Mouse (Mus musculus): Measurements from ENCODE around the gene Fut7. TPM values are rescaled to one million over a fixed set of nuclear protein-coding genes. Genes with fewer than 3 reads are reported as not detected.

Fut7 gene
- polyA plus RNA-seq (2011; ENCODE audit: insufficient read depth, insufficient read length, low replicate concordance, missing spikeins) = 3.4 and 17.9 TPM in 2 replicates

- peak within 1 kb of the TSS; percentile 36 for H3K4me3 ChIP-seq (replicated peaks; ENCODE audit: control insufficient read depth, low read depth, low read length)
- peak within 1 kb of the TSS; percentile 95 for H3K27ac ChIP-seq (ENCODE audit: control insufficient read depth, insufficient read depth, low read depth, low read length, poor library complexity)
- no peaks in the 10 kb centered on the region; the same call in 1 of the 2 replicates for H3K4me1 ChIP-seq (ENCODE audit: control insufficient read depth, insufficient read depth, low read length)
- TF ChIP-seq CTCF (IDR thresholded peaks at IDR 0.05; ENCODE audit: control insufficient read depth, insufficient read depth, low read length) (no peak), POLR2A (IDR thresholded peaks at IDR 0.05; ENCODE audit: borderline replicate concordance, control insufficient read depth, low read depth, low read length) (peak; percentile 70; the same call in 1 of the 2 replicates)
- WGBS = 3% methylated on average over 17 of the region's 17 CpGs
Measured at GRCm38 (mm10) chr2:25422587-25423410, at the start of gene Fut7. Fut7 (plus strand) TSS chr2:25423267.

GRCm38 (mm10) chr2:25373431-25373830, 49.6 kb upstream of the Fut7 start:
- 46% methylated on average over 2 of the region's 2 CpGs for WGBS
- Histone ChIP-seq H3K4me1 (ENCODE audit: control insufficient read depth, insufficient read depth, low read length) (peaks cover 3% of the 10 kb centered on the region), H3K4me3 (replicated peaks; ENCODE audit: control insufficient read depth, low read depth, low read length) (peak overlapping the region; percentile 61), H3K27ac (ENCODE audit: control insufficient read depth, insufficient read depth, low read depth, low read length, poor library complexity) (no peak overlapping the region)
- TF ChIP-seq CTCF (IDR thresholded peaks at IDR 0.05; ENCODE audit: control insufficient read depth, insufficient read depth, low read length) (no peak), POLR2A (IDR thresholded peaks at IDR 0.05; ENCODE audit: borderline replicate concordance, control insufficient read depth, low read depth, low read length) (no peak)

- H3K4me3 ChIP-seq (replicated peaks; ENCODE audit: control insufficient read depth, low read depth, low read length) = no peak overlapping the region
- peaks cover 3% of the 10 kb centered on the region for H3K4me1 ChIP-seq (ENCODE audit: control insufficient read depth, insufficient read depth, low read length)
- no peak for TF ChIP-seq CTCF (IDR thresholded peaks at IDR 0.05; ENCODE audit: control insufficient read depth, insufficient read depth, low read length)
- no peak for TF ChIP-seq POLR2A (IDR thresholded peaks at IDR 0.05; ENCODE audit: borderline replicate concordance, control insufficient read depth, low read depth, low read length)
- 70% methylated on average over 4 of the region's 4 CpGs for WGBS
- H3K27ac ChIP-seq (ENCODE audit: control insufficient read depth, insufficient read depth, low read depth, low read length, poor library complexity) = no peak overlapping the region
Measured at GRCm38 (mm10) chr2:25376589-25376988, 46.5 kb upstream of the Fut7 start.

- Histone ChIP-seq H3K27ac (ENCODE audit: control insufficient read depth, insufficient read depth, low read depth, low read length, poor library complexity) (no peak overlapping the region), H3K4me1 (ENCODE audit: control insufficient read depth, insufficient read depth, low read length) (no peaks in the 10 kb centered on the region; the same call in 1 of the 2 replicates), H3K4me3 (replicated peaks; ENCODE audit: control insufficient read depth, low read depth, low read length) (no peak overlapping the region)
- TF ChIP-seq POLR2A (IDR thresholded peaks at IDR 0.05; ENCODE audit: borderline replicate concordance, control insufficient read depth, low read depth, low read length) (no peak), CTCF (IDR thresholded peaks at IDR 0.05; ENCODE audit: control insufficient read depth, insufficient read depth, low read length) (no peak)
- 81% methylated on average over 5 of the region's 5 CpGs for WGBS
Measured at GRCm38 (mm10) chr2:25384492-25384891, 38.6 kb upstream of the Fut7 start.

GRCm38 (mm10) chr2:25391266-25391665, 31.8 kb upstream of the Fut7 start:
- no peaks in the 10 kb centered on the region for H3K4me1 ChIP-seq (ENCODE audit: control insufficient read depth, insufficient read depth, low read length)
- H3K4me3 ChIP-seq (replicated peaks; ENCODE audit: control insufficient read depth, low read depth, low read length) = no peak overlapping the region
- TF ChIP-seq CTCF (IDR thresholded peaks at IDR 0.05; ENCODE audit: control insufficient read depth, insufficient read depth, low read length) (no peak), POLR2A (IDR thresholded peaks at IDR 0.05; ENCODE audit: borderline replicate concordance, control insufficient read depth, low read depth, low read length) (no peak)
- WGBS = 69% methylated on average over 5 of the region's 5 CpGs
- no peak overlapping the region for H3K27ac ChIP-seq (ENCODE audit: control insufficient read depth, insufficient read depth, low read depth, low read length, poor library complexity)

GRCm38 (mm10) chr2:25394281-25395221, 28.5 kb upstream of the Fut7 start:
- 51% methylated on average over 3 of the region's 3 CpGs for WGBS
- H3K4me3 ChIP-seq (replicated peaks; ENCODE audit: control insufficient read depth, low read depth, low read length) = no peak overlapping the region
- TF ChIP-seq POLR2A (IDR thresholded peaks at IDR 0.05; ENCODE audit: borderline replicate concordance, control insufficient read depth, low read depth, low read length) (no peak), CTCF (IDR thresholded peaks at IDR 0.05; ENCODE audit: control insufficient read depth, insufficient read depth, low read length) (no peak)
- no peak overlapping the region for H3K27ac ChIP-seq (ENCODE audit: control insufficient read depth, insufficient read depth, low read depth, low read length, poor library complexity)
- no peaks in the 10 kb centered on the region for H3K4me1 ChIP-seq (ENCODE audit: control insufficient read depth, insufficient read depth, low read length)

- Histone ChIP-seq H3K4me3 (replicated peaks; ENCODE audit: control insufficient read depth, low read depth, low read length) (no peak within 1 kb of the TSS), H3K4me1 (ENCODE audit: control insufficient read depth, insufficient read depth, low read length) (no peaks in the 10 kb centered on the region), H3K27ac (ENCODE audit: control insufficient read depth, insufficient read depth, low read depth, low read length, poor library complexity) (no peak within 1 kb of the TSS; the same call in 1 of the 2 replicates)
- 3% methylated on average over 57 of the region's 57 CpGs for WGBS
- TF ChIP-seq POLR2A (IDR thresholded peaks at IDR 0.05; ENCODE audit: borderline replicate concordance, control insufficient read depth, low read depth, low read length) = no peak
- TF ChIP-seq CTCF (IDR thresholded peaks at IDR 0.05; ENCODE audit: control insufficient read depth, insufficient read depth, low read length) = no peak
Measured at GRCm38 (mm10) chr2:25395721-25396596, 27.1 kb upstream of the Fut7 start, which contains the start of gene Entpd2. Entpd2 (plus strand) TSS chr2:25395874.

All from bone marrow, adult 2 months (tissue).